In the genomic region with DNA sequence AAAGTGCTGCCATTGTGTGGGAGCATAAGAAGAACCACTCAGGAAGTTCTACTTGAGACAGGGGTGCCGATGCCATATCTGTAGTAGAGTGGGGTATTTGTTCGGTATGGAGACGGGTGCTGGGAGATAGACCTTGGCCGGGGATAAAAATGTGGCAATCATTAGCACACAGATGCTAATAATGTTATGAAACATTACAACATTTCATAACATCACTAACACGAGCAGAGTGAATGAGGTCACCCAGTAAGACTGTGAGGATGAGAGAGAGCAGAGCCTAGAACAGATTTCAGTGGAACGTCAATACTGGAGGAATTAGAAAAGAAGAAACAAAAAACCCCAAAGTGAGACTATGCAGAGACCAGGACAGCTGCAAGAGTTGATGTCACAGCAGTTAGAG, we compare ENCODE assay signal across 23 mouse cellular contexts.
DNase-seq lines count a peak whose midpoint lies in the region; ATAC-seq and TF ChIP-seq lines count a peak whose summit lies in the region.
"Had no signal": no experiment of that assay in that cellular context is flagged by ENCODE, and none has a peak within 500 bp of the region (broad histone marks: within the 10 kb centered on the region; RNA-seq: fewer than 3 reads in every experiment).

No protein-coding gene starts in this region.

- intact Hi-C loops in gastrocnemius, adult 2 months (cut with DNase I) = no loop called here

- DNase-seq in gastrocnemius, adult 2 months = no peak
- DNase-seq in gastrocnemius, postnatal 10 days = no peak
- DNase-seq in layer of hippocampus, adult 2 months (ENCODE audit: low spot score in 2 of 2) = no peak
- DNase-seq in layer of hippocampus, postnatal 36 days = no peak
- DNase-seq in lung, postnatal 36 days = peak; percentile 22
- DNase-seq in lung, adult 18-20 months = no peak
- peak; percentile 34 for DNase-seq in skeletal muscle tissue, adult 2 months (ENCODE audit: low read depth, low spot score)
- DNase-seq: adrenal gland, postnatal 36 days; embryo, embryonic 11 days; heart, postnatal 36 days; kidney, adult 8-10 months; kidney, postnatal 4 days; midbrain, embryonic 14.5 days; thymus, postnatal 25 days had no signal

- H3K27ac ChIP-seq in gastrocnemius, adult 2 months = peak overlapping the region; percentile 71
- peak overlapping the region; percentile 68 for H3K27ac ChIP-seq in layer of hippocampus, adult 2 months
- H3K27ac ChIP-seq: embryonic facial prominence, embryonic 12.5 days; hindbrain, embryonic 13.5 days; kidney, postnatal 0 days; limb, embryonic 10.5 days; limb, embryonic 15.5 days; stomach, embryonic 15.5 days had no signal

- TF ChIP-seq CTCF in gastrocnemius, adult 2 months (IDR thresholded peaks at IDR 0.05) = no peak
- no peak for TF ChIP-seq CTCF in layer of hippocampus, adult 2 months (conservative IDR thresholded peaks at IDR 0.05)

- ATAC-seq in megakaryocyte, adult 5-6 weeks (ENCODE audit: poor library complexity, severe bottlenecking) = no peak
- ATAC-seq: forebrain, embryonic 16.5 days; intestine, embryonic 16.5 days had no signal

- no peak overlapping the region for H3K4me3 ChIP-seq in gastrocnemius, adult 2 months
- no peak overlapping the region for H3K4me3 ChIP-seq in layer of hippocampus, adult 2 months
- H3K4me3 ChIP-seq: embryonic facial prominence, embryonic 12.5 days; hindbrain, embryonic 13.5 days; limb, embryonic 10.5 days; limb, embryonic 15.5 days; stomach, embryonic 15.5 days had no signal

Comparison
In these comparisons a context has a peak if more than half of its experiments do, and no peak if none do; other contexts are left out.
1. DNase-seq: peak in lung, postnatal 36 days (single experiment) and skeletal muscle tissue, adult 2 months (single experiment); none in gastrocnemius, adult 2 months (single experiment), gastrocnemius, postnatal 10 days (single experiment), layer of hippocampus, adult 2 months (0 of 2), layer of hippocampus, postnatal 36 days (0 of 2) and lung, adult 18-20 months (0 of 2).